Mouse (Mus musculus) ES-Bruce4 (cell line): ENCODE measurements around the gene 1190005I06Rik.

Experiments used
- CTCF ChIP-seq: IDR thresholded peaks from one replicate; pipeline ENCODE4 v1.8.1; 2011; ENCODE audit warnings: low read depth, low read length
- POLR2A ChIP-seq: IDR thresholded peaks from one replicate; pipeline ENCODE4 v1.8.1; 2011; ENCODE audit warnings: low read length; ENCODE audit not compliant: insufficient read depth

- TF ChIP-seq POLR2A, result no peak
- TF ChIP-seq CTCF, result no peak
These were observed 36.6 kb upstream of the 1190005I06Rik start for GRCm38 (mm10) chr8:120684082-120684481.
